Mouse (Mus musculus): ENCODE data around the gene Ppp6c. TPM values are rescaled to one million over a fixed set of nuclear protein-coding genes. Genes with fewer than 3 reads are reported as not detected.

Gene Ppp6c
- 49.8 and 63.2 TPM in 2 replicates for polyA plus RNA-seq (2012; rRNA removed)

DNA sequence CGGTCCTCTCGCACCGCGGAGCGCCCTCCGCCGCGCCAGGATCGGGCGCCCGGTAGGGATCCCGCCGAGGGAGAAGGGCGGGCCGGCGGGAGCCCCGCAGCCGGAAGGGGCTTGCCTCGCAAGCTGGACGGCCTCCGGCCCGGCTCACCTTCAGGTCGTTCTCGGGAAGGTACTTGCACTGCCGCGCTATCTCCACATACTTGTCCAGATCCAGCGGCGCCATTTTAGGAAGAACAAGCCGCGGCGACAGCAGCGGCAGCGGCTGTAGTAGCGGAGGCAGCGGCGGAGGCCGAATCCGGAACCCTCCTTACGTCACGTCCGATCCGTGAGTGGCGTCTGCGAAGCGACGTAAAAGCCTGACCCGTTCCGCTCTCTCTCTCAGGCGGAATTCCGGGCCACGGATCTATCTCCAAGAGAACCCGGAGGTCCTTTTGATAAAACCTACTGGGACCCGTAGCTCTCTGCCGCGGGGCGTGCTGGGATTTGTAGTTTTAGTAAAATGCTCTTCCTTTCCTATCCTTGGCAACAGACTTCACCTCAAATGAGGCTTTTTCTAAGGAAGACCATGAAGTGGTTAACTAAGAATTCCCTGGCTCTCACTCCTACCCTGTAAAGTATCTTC lies at the start of gene Ppp6c:
Ppp6c (minus strand) TSS at position 433 of the 622 bp plus-strand sequence.

DNA sequence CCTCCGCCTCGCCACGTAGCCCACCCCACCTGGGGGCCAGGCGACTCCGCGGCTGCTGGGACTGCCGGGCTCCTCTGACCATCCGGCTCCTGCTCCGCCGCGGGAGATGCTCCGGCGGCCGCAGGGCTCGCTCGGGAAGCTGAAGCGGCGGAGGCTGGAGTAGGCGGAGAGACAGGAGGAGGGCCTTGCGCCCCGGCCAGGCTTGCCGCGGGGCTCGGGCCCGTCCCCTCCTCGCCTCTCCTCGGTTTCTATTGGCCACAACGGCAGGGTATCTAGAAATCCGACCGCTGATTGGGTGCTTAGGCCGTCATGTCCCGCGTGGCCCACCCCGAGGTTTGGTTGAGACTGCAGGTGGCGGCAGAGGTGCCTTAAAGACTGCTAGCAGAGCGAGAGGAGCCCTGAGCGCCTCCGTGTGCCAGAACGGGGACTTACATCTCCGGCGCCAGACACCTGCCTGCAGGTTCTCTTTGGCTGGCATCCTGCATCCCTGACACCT lies 35.6 kb downstream of the Ppp6c start, which contains the start of gene Scai:
Scai (minus strand) TSS at position 174 of the 496 bp plus-strand sequence.

Other genes with a start within 250 kb of the Ppp6c start
- gene Wdr38, start 229.0 kb downstream of the Ppp6c start, polyA plus RNA-seq (2012; rRNA removed), result 0.65 and 0.87 TPM in 2 replicates
- 68.0 and 101 TPM in 2 replicates for gene Arpc5l, start 221.1 kb downstream of the Ppp6c start, polyA plus RNA-seq (2012; rRNA removed)
- 817 and 836 TPM in 2 replicates for gene Rpl35, start 220.8 kb downstream of the Ppp6c start, polyA plus RNA-seq (2012; rRNA removed)
- 31.9 and 39.1 TPM in 2 replicates for gene Golga1, start 160.9 kb downstream of the Ppp6c start, polyA plus RNA-seq (2012; rRNA removed)
- gene Scai, start 35.7 kb downstream of the Ppp6c start, polyA plus RNA-seq (2012; rRNA removed), result 4.9 and 11.6 TPM in 2 replicates